Mouse (Mus musculus) CH12.LX (cell line): ENCODE results near the gene Dync2h1.

Source experiments
- CTCF ChIP-seq, 2 experiments: IDR thresholded peaks in 1 of 2; conservative IDR thresholded peaks in 1 of 2; 2 replicates each; pipeline ENCODE4 v1.5.1; 2011 to 2012; ENCODE audit warnings: low read depth in 2 of 2, low read length in 2 of 2, improper control_type of control experiment in 1 of 2, inconsistent platforms in 1 of 2, mild to moderate bottlenecking in 1 of 2, moderate library complexity in 1 of 2
- E2F4 ChIP-seq: IDR thresholded peaks from 2 replicates; pipeline ENCODE4 v1.6.1; 2011; ENCODE audit warnings: low read depth, low read length, improper control_type of control experiment; ENCODE audit not compliant: insufficient replicate concordance
- ETS1 ChIP-seq: conservative IDR thresholded peaks from 2 replicates; pipeline ENCODE4 v1.6.1; 2012; ENCODE audit warnings: low read depth, mild to moderate bottlenecking, inconsistent platforms, low read length, improper control_type of control experiment, moderate library complexity
- JUN ChIP-seq: IDR thresholded peaks from 2 replicates; pipeline ENCODE4 v1.6.1; 2011; ENCODE audit warnings: low read depth, mild to moderate bottlenecking, low read length, improper control_type of control experiment, moderate library complexity; ENCODE audit not compliant: insufficient read depth
- MAX ChIP-seq: IDR thresholded peaks from 2 replicates; pipeline ENCODE4 v1.6.1; 2011; ENCODE audit warnings: low read length, improper control_type of control experiment
- NRF1 ChIP-seq: IDR thresholded peaks from 2 replicates; pipeline ENCODE4 v1.6.1; 2014; ENCODE audit warnings: low read depth, mild to moderate bottlenecking, inconsistent platforms, low read length, improper control_type of control experiment, moderate library complexity
- POLR2A ChIP-seq: IDR thresholded peaks from 2 replicates; pipeline ENCODE4 v1.6.1; 2011; ENCODE audit warnings: low read depth, mild to moderate bottlenecking, improper control_type of control experiment, low read length
- USF1 ChIP-seq: IDR thresholded peaks from 2 replicates; pipeline ENCODE4 v1.6.1; 2014; ENCODE audit warnings: low read depth, mild to moderate bottlenecking, inconsistent platforms, low read length, improper control_type of control experiment
- ZMIZ1 ChIP-seq: IDR thresholded peaks from 2 replicates; pipeline ENCODE4 v1.6.1; 2012; ENCODE audit warnings: low read depth, mild to moderate bottlenecking, inconsistent platforms, low read length, improper control_type of control experiment
- ZNF384 ChIP-seq: IDR thresholded peaks from 2 replicates; pipeline ENCODE4 v1.6.1; 2012; ENCODE audit warnings: low read depth, low read length, improper control_type of control experiment, inconsistent platforms

DNA sequence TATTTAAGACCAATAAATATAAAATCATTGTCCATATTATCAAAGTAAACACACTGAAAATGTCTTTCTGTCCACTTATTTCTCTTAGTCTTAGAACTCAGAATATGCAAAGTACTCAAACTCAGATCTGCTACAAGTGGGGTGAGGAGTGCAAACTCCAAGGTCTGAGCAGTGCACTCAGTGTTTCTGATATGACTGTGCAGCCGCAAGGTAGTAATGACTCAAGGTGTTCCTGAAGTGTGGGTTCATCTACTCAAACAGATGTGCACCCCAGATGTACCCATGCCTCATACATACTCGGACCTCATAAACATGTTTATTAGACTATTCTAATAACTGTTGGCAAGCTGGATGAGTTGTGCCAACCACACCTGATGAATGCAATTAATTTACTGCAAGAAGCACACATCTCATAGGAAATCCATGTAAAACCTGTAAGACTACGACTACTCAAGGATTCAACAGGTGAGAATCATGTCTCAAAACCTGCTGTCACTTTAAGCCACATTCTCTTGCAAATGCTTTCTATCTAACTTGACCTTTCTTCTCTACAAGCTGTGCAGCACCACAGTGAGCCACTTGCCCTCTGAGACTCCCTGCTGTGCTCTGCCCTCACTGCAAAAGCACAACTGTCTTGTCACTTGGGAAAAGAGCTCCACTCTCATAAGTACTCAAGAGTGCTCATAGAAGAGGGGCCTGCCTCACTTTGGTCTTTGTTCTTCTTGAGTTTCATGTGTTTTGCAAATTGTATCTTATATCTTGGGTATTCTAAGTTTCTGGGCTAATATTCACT is 195.2 kb downstream of the Dync2h1 start:
- TF ChIP-seq ZNF384 (no peak), CTCF (conservative IDR thresholded peaks at IDR 0.05 in 1 of 2, IDR thresholded peaks at IDR 0.05 in 1 of 2; ENCODE audit: low read depth in 2 of 2, low read length in 2 of 2) (no peak), NRF1 (no peak), ZMIZ1 (no peak), E2F4 (no peak), POLR2A (no peak), MAX (no peak), JUN (no peak), ETS1 (no peak), USF1 (no peak)
